Mouse (Mus musculus) liver, embryonic 16.5 days (tissue): ENCODE results near the gene Fkbp10. TPM values are rescaled to one million over a fixed set of nuclear protein-coding genes. Genes with fewer than 3 reads are reported as not detected.

Source experiments
- ATAC-seq: fragments of 200-750 bp; cut with Nextera tagmentation; 2 replicates; pipeline ENCODE4 v1.8.0; 2017; ENCODE audit warnings: low read depth, mild to moderate bottlenecking, moderate number of reproducible peaks, moderate library complexity
- H3K27ac ChIP-seq: fragments of 300-500 bp; sonication (generic); 2 replicates; pipeline ENCODE4 v1.5.1; 2014; ENCODE audit warnings: mild to moderate bottlenecking, low read length
- H3K27me3 ChIP-seq: fragments of 300-500 bp; sonication (generic); 2 replicates; pipeline ENCODE4 v1.6.1; 2014; ENCODE audit warnings: low read depth, low read length, mixed read lengths; ENCODE audit not compliant: control insufficient read depth, insufficient read depth
- H3K36me3 ChIP-seq: fragments of 300-500 bp; sonication (generic); 2 replicates; pipeline ENCODE4 v1.6.1; 2014; ENCODE audit warnings: mild to moderate bottlenecking; ENCODE audit not compliant: control insufficient read depth, insufficient read depth
- H3K4me1 ChIP-seq: fragments of 300-500 bp; sonication (generic); 2 replicates; pipeline ENCODE4 v1.6.1; 2014; ENCODE audit warnings: low read depth, low read length, mixed read lengths; ENCODE audit not compliant: control insufficient read depth
- H3K4me2 ChIP-seq: fragments of 300-500 bp; sonication (generic); 2 replicates; pipeline ENCODE4 v1.6.1; 2014; ENCODE audit warnings: low read depth, low read length, mixed read lengths
- H3K4me3 ChIP-seq: fragments of 300-500 bp; sonication (generic); 2 replicates; pipeline ENCODE4 v1.5.1; 2014; ENCODE audit warnings: low read depth, mild to moderate bottlenecking, low read length
- H3K9ac ChIP-seq: fragments of 300-500 bp; sonication (generic); 2 replicates; pipeline ENCODE4 v1.6.1; 2014; ENCODE audit warnings: low read depth, low read length
- H3K9me3 ChIP-seq: fragments of 300-500 bp; sonication (generic); replicated peaks from 2 replicates; pipeline ENCODE4 v1.6.1; 2016; ENCODE audit warnings: low read length; ENCODE audit not compliant: control insufficient read depth
- WGBS: fragments of 180-500 bp; shearing (Covaris S2); extraction: QIAGEN DNeasy Blood & Tissue Kit; methylation state at CpG from one replicate; pipeline ENCODE4 v1.1.7; 2014; ENCODE audit not compliant: insufficient replicate concordance; 5-methylcytosine and 5-hydroxymethylcytosine counted together
- polyA plus RNA-seq: library from polyadenylated mRNA; unstranded; fragments of >200 nt; fragmentation: Nextera tagmentation; extraction: Ambion mirVana; gene quantifications from 2 replicates; pipeline ENCODE4 v1.2.1, GENCODE M21; 2015

Fkbp10 gene
- 7.9 and 8.4 TPM in 2 replicates for polyA plus RNA-seq

DNA sequence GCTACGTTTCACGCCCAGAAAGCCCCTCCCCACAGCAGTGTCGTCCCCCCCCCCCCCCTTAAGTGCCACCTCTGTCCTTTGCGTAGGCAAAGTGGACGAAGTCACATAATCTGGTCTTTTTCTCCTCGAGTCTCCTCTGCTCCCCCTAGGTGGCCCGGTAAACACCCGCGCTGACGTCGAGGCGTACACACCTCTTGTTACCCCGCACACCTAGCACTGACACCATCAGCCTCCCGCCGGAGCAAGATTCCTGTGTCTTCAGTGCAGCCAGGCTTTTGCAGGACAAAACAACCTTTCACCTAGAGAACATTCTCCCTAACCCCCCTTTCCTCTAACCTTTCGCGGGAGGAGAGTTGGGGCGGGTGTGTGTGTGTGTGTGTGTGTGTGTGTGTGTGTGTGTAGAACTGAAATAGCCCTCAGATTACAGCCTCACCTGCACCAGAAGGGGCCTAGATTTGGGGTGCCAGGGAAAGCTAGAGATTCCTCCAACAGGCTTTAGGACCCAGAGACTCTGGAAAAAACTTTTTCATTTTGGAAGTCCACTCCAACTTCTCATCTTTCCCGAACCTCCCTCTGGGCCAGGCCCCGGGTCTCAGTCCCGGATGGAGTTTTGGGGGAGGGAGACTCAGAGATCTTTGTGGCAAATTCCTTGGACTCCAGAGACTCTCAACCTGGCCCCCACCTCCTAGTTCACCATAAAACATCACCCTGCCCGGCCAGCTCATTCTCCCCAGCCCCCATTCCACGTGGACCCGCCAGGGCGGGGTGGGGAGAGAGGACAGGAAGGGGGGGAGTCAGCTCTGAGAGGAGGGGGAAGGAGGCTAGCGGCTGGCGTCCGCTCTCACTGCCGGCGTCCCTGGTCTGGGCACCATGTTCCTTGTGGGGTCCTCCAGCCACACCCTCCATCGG is at the start of gene Fkbp10:
TSS of gene Fkbp10 (plus strand) at position 784 of the 909 bp plus-strand sequence.
- H3K4me2 ChIP-seq = peak within 1 kb of the TSS; percentile 70
- H3K27ac ChIP-seq = no peak within 1 kb of the TSS; the same call in 1 of the 2 replicates
- peaks cover 45% of the 10 kb centered on the region for H3K27me3 ChIP-seq
- no peaks in the 10 kb centered on the region for H3K9me3 ChIP-seq
- peak within 1 kb of the TSS; percentile 45; the same call in 1 of the 2 replicates for H3K9ac ChIP-seq
- H3K4me3 ChIP-seq = peak within 1 kb of the TSS; percentile 60
- H3K4me1 ChIP-seq = no peaks in the 10 kb centered on the region; the same call in 1 of the 2 replicates
- peak; percentile 17; the same call in 1 of the 2 replicates for ATAC-seq
- 2% methylated on average over 31 of the region's 31 CpGs for WGBS
- no peaks in the 10 kb centered on the region for H3K36me3 ChIP-seq

DNA sequence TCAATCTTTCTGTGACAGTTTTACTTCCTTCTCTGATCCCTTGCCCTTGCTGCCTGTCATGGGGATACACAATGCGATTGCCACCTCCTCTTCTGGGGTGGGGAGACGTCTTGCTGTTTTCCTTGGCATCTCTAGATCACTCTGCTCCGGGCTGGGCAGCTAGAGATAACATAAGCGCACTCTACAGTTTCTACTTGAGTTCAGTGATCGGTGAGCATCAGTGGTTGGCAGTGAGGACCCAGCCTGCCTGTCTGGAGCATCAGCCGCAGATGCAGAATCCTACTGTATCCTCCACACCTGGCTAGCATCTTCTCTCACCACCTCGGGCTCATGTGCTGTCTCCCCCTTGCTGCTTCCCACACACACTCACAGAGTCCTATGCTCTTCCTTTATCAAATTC is 46.4 kb upstream of the Fkbp10 start:
- no peak overlapping the region for H3K9ac ChIP-seq
- no peaks in the 10 kb centered on the region for H3K27me3 ChIP-seq
- 51% methylated on average over 7 of the region's 7 CpGs for WGBS
- no peak overlapping the region for H3K4me2 ChIP-seq
- H3K9me3 ChIP-seq = no peaks in the 10 kb centered on the region
- no peaks in the 10 kb centered on the region for H3K4me1 ChIP-seq
- ATAC-seq = no peak
- no peak overlapping the region for H3K4me3 ChIP-seq
- peaks cover 4% of the 10 kb centered on the region for H3K36me3 ChIP-seq
- no peak overlapping the region for H3K27ac ChIP-seq

DNA sequence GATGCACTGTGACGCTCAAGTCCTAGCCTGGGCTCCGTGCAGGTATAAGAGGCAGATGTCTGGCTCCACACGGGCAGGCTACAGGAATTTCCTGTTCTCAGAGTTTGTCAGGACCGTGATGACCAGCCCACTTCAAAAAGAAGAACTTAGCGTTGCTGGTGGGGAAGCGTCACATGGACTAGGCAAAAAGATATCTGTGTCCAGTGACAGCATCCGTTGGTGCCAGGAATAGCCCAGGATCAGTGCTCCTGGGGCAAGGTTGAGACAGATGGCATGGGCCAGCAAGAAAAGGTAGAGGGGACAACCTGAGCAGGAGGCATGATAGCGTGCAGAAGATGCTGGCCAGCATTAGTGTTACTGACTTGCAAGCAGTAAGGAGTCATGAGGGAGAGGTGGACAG is 45.7 kb upstream of the Fkbp10 start:
- H3K9ac ChIP-seq = no peak overlapping the region
- no peaks in the 10 kb centered on the region for H3K4me1 ChIP-seq
- no peak overlapping the region for H3K4me2 ChIP-seq
- no peaks in the 10 kb centered on the region for H3K9me3 ChIP-seq
- no peaks in the 10 kb centered on the region for H3K27me3 ChIP-seq
- no peak for ATAC-seq
- H3K36me3 ChIP-seq = peaks cover 4% of the 10 kb centered on the region
- H3K4me3 ChIP-seq = no peak overlapping the region
- no peak overlapping the region for H3K27ac ChIP-seq
- 29% methylated on average over 8 of the region's 8 CpGs for WGBS

DNA sequence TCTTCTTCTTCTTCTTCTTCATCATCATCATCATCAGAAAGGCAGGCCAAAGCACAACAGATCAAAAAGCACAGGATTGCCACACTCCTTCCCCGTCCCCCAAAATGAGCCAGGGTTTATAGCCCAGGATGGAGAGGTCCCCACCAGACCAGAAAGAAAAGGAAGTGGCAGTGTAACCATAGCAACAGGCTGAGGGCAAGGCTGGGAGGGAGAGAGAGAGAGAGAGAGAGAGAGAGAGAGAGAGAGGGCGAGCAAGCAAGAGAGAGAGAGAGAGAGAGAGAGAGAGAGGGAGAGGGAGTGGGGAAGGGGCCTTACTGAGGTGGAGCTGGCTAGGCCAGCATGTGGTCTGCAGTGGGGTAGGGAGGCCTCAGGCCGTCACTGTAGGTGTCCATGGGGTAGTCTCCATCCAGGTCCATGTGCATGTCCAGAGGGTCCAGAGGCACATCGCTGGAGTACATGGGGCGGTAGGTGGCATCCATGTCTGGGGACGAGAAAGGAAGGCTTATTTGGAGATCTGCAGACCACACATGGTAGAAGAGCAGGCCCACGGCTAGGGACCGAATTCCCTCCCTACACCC is 43.4 kb upstream of the Fkbp10 start:
- 67% methylated on average over 7 of the region's 8 CpGs for WGBS
- no peaks in the 10 kb centered on the region for H3K4me1 ChIP-seq
- no peaks in the 10 kb centered on the region for H3K9me3 ChIP-seq
- ATAC-seq = no peak
- no peak overlapping the region for H3K4me2 ChIP-seq
- no peak overlapping the region for H3K4me3 ChIP-seq
- no peak overlapping the region for H3K9ac ChIP-seq
- H3K36me3 ChIP-seq = peaks cover 4% of the 10 kb centered on the region
- H3K27me3 ChIP-seq = no peaks in the 10 kb centered on the region
- H3K27ac ChIP-seq = no peak overlapping the region

DNA sequence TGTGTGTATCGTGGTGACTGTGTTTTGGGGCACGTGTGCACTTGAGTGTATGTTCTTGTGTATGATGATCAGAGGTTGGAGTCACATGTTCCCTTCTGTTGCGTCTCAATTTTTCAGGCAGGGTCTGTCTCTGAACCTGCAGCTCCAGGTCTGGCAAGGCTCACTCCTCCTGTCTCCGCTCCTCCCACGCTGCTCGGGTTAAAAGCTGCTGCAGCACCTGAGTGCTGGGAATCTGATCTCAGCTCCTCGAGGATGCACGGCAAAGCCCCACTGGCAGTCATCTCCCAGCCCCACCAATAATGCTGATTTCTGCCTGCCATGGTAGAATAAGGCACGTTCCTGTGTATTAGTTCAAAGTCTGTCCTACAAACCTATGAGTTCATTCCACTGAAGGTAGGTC is 40.4 kb upstream of the Fkbp10 start:
- Histone ChIP-seq H3K27me3 (no peaks in the 10 kb centered on the region), H3K4me3 (no peak overlapping the region), H3K36me3 (peaks cover 7% of the 10 kb centered on the region), H3K4me1 (no peaks in the 10 kb centered on the region), H3K4me2 (no peak overlapping the region), H3K27ac (no peak overlapping the region), H3K9ac (no peak overlapping the region), H3K9me3 (no peaks in the 10 kb centered on the region)
- no peak for ATAC-seq
- WGBS = 70% methylated on average over 9 of the region's 9 CpGs

DNA sequence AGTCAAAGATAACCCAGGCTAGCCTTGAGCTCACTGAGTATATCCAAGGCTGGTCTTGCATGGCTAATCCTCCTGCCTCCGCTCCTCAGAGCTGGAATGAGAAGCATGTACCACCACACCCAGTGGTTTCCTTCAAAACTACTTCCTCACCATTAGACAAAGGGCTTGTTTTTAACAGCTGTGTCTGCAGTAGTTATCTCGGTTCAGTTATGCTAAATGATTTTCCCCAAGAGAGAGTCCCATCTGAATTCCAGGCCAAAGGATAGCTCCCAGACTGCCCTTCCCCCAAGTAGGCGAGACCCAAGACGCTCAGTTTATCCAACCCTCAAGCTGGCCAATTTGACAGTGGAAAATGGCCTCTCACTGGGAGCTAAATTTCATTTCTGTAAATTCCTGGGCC is 39.5 kb upstream of the Fkbp10 start:
- Histone ChIP-seq H3K4me2 (no peak overlapping the region), H3K9ac (no peak overlapping the region), H3K4me1 (no peaks in the 10 kb centered on the region), H3K4me3 (no peak overlapping the region), H3K27me3 (no peaks in the 10 kb centered on the region), H3K9me3 (no peaks in the 10 kb centered on the region), H3K36me3 (peaks cover 7% of the 10 kb centered on the region), H3K27ac (no peak overlapping the region)
- no peak for ATAC-seq
- WGBS = 52% methylated on average over 4 of the region's 4 CpGs

DNA sequence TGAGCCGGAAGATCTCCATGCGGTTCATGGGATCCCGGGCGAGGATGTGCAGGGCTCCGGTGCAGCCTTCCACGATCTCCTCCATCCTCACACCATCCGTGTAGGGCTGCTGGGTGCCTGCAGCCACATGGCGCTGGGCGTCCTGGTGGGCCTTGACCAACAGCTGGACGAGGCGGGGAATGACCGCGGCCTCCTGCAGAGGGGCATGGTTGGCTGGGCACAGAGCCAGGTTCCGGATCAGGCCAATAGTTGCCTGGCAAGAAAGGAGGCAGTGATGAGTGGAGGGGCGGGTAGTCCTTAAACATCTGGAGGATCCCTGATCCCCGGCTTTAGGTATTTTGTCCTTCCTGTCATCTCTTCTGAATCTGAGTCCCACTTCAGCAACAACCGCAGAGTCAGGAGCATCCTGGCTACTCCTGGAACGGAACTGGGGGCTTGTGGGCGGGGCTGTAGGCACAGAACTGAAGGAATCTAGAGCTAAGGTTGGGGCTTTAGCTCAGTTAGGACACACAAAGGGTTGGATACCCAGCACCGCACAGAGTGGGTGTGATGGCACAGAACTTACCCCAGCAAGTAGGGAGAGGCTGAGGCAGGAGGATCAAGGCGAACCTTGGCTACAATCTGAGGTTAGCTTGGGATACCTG is 38.6 kb upstream of the Fkbp10 start:
- Histone ChIP-seq H3K4me3 (no peak overlapping the region), H3K27me3 (no peaks in the 10 kb centered on the region), H3K27ac (no peak overlapping the region), H3K9ac (no peak overlapping the region), H3K4me2 (no peak overlapping the region), H3K4me1 (no peaks in the 10 kb centered on the region), H3K36me3 (peaks cover 7% of the 10 kb centered on the region), H3K9me3 (no peaks in the 10 kb centered on the region)
- ATAC-seq = no peak
- 78% methylated on average over 21 of the region's 21 CpGs for WGBS

DNA sequence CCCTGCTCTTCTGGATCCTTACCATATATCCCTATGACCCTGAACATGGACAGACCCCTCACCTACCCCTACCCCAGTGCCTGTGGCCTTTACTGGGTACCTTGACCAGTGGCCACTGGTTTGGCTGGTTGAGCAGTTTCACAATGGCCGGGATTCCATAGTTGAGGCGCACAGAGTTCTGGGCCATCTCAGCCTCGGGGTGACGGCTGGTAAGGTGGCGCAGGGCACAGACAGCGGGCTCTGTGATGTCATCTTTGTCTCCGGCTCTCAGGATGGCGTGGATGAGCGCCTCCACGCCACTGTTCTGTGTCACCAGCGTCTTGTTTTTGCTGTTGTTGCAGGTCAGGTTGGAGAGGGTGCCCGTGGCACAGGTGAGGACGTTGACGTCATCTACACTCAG is 37.5 kb upstream of the Fkbp10 start:
- H3K4me1 ChIP-seq = no peaks in the 10 kb centered on the region
- H3K4me2 ChIP-seq = no peak overlapping the region
- no peak overlapping the region for H3K27ac ChIP-seq
- 73% methylated on average over 14 of the region's 14 CpGs for WGBS
- H3K27me3 ChIP-seq = no peaks in the 10 kb centered on the region
- no peak for ATAC-seq
- peaks cover 7% of the 10 kb centered on the region for H3K36me3 ChIP-seq
- no peaks in the 10 kb centered on the region for H3K9me3 ChIP-seq
- H3K9ac ChIP-seq = no peak overlapping the region
- H3K4me3 ChIP-seq = no peak overlapping the region

DNA sequence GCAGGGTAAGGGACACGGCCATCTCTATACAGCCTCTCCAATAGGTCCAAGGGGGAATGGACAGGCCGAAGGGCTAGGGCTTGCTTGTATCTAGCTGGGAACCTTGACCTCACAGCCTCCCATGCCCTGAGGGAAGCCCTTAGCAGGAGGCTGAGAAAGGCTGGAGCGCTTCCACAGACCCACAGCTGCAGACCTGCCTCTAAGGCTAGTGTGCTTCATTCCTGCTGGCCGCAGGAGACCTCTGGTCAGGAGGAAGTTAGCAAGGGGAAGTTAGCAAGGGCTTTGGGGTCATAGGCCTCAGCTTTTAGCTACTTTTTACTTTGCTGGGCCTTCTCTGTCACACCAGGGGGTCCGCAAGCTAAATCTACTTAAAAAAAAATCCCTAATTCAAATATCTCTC is 37.1 kb upstream of the Fkbp10 start:
- peaks cover 7% of the 10 kb centered on the region for H3K36me3 ChIP-seq
- H3K9me3 ChIP-seq = no peaks in the 10 kb centered on the region
- WGBS = 72% methylated on average over 5 of the region's 5 CpGs
- no peak overlapping the region for H3K4me2 ChIP-seq
- H3K4me1 ChIP-seq = no peaks in the 10 kb centered on the region
- no peaks in the 10 kb centered on the region for H3K27me3 ChIP-seq
- no peak overlapping the region for H3K4me3 ChIP-seq
- H3K27ac ChIP-seq = no peak overlapping the region
- H3K9ac ChIP-seq = no peak overlapping the region
- no peak for ATAC-seq
